Comparison of ENCODE assay signal across 1 mouse cellular context in the genomic region with DNA sequence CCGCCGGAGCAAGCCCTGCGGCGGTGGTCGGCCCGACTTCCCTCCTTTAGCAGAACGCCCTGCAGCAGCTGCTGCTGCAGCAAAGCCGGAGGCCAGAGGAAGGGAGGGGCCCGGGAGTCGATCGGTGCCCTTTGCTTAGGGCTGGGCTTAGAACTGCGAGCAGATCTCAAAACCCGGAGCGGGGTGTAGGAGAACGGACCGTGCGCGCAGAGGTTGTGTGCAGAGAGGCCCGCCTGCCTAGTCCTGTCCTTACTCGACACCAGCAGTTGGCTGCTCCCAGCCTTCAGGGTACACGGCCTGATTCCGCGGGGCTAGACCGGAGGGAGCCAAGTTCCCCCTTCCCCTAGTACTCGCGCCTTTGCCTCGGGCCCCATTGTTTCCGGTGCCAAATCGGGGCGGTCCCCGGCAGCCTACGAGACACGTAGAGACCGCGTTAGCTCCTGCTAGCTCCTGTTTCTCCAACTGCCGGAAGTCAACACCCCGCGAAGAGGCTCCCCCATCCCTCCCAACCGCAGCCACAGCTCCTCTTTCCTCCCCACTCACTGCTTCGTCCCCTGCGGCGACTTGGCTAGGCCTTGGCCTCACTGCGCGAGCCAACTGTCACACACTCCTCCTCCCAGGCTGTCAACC.
TF ChIP-seq lines count a peak whose summit lies in the region.

A gene (minus strand): TSS at position 94 of the 630 bp plus-strand sequence.

TF ChIP-seq in MEL, 35 proteins besides CTCF, POLR2A, EP300 and RAD21 (continued from another document):
- no peak; the same call in 1 of the 2 replicates for TF ChIP-seq KAT2A (conservative IDR thresholded peaks at IDR 0.05; ENCODE audit: low read depth, low read length)
- no peak for TF ChIP-seq USF2 (IDR thresholded peaks at IDR 0.05; ENCODE audit: borderline replicate concordance in 1 of 2, insufficient read depth in 1 of 2, low read depth in 1 of 2, low read length in 2 of 2)
- peak; percentile 53 for TF ChIP-seq NELFE (IDR thresholded peaks at IDR 0.05; ENCODE audit: low read depth, low read length)
- TF ChIP-seq RCOR1 (IDR thresholded peaks at IDR 0.05; ENCODE audit: low read depth, low read length), result 0 out of 2 replicates have a peak, but pooled peaks have one; percentile 13
- no peak for TF ChIP-seq ZKSCAN1 (IDR thresholded peaks at IDR 0.05; ENCODE audit: low read depth, low read length)
- TF ChIP-seq ELF1 (IDR thresholded peaks at IDR 0.05; ENCODE audit: low read depth, low read length), result peak; percentile 79
- TF ChIP-seq ZC3H11A (IDR thresholded peaks at IDR 0.05; ENCODE audit: low read depth, low read length), result no peak
- 0 out of 2 replicates have a peak, but pooled peaks have one; percentile 75 for TF ChIP-seq ZMIZ1 (IDR thresholded peaks at IDR 0.05; ENCODE audit: low read depth, low read length)
- TF ChIP-seq HCFC1 (IDR thresholded peaks at IDR 0.05; ENCODE audit: low read depth, low read length), result peak; percentile 77
- TF ChIP-seq ZNF384 (IDR thresholded peaks at IDR 0.05; ENCODE audit: low read depth, low read length), result no peak
- peak; percentile 78 for TF ChIP-seq ETS1 (IDR thresholded peaks at IDR 0.05; ENCODE audit: low read depth, low read length)
- TF ChIP-seq SMC3 (IDR thresholded peaks at IDR 0.05; ENCODE audit: low read depth, low read length), result no peak
- TF ChIP-seq USF1 (IDR thresholded peaks at IDR 0.05; ENCODE audit: low read depth, low read length), result no peak
